Mouse (Mus musculus): Measurements from ENCODE around the gene Bmt2.

The Bmt2 gene

GRCm38 (mm10) chr6:13614568-13614967 lies 63.2 kb downstream of the Bmt2 start:
- DNase-seq = no peak

- DNase-seq = no peak
These were observed 64.1 kb downstream of the Bmt2 start for GRCm38 (mm10) chr6:13613671-13614070.

- no peak for DNase-seq
These were observed 66.9 kb downstream of the Bmt2 start for GRCm38 (mm10) chr6:13610869-13611268.

- no peak for DNase-seq
These were observed 68.2 kb downstream of the Bmt2 start for GRCm38 (mm10) chr6:13609353-13610140.

GRCm38 (mm10) chr6:13607621-13608493 lies 69.9 kb downstream of the Bmt2 start, which contains the start of gene Tmem168:
Tmem168 (minus strand) TSS chr6:13608100.
- peak; percentile 93 for DNase-seq

- DNase-seq = peak; percentile 45
These were observed 70.7 kb downstream of the Bmt2 start for GRCm38 (mm10) chr6:13606921-13607620.

- DNase-seq = no peak
These were observed 71.4 kb downstream of the Bmt2 start for GRCm38 (mm10) chr6:13606394-13606793.

DNA sequence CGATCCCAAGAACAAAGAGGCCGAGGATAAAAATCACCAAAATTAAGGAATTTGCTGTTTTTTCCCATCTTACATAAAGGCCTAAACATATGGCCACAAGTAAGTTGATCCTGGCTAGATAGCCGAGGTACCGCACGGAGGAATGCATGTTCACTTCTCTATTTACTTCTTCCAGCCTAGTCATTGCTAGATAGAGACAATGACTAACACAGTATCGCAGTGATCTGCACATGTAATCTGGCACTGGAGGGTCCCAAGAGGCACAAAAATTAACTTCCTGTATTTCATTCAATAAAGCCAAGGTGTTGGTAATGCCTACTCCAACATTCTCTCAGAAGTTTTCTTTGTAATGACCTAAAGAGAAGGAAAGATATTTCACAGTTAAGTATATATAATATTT lies 74.6 kb downstream of the Bmt2 start:
- no peak for DNase-seq

DNA sequence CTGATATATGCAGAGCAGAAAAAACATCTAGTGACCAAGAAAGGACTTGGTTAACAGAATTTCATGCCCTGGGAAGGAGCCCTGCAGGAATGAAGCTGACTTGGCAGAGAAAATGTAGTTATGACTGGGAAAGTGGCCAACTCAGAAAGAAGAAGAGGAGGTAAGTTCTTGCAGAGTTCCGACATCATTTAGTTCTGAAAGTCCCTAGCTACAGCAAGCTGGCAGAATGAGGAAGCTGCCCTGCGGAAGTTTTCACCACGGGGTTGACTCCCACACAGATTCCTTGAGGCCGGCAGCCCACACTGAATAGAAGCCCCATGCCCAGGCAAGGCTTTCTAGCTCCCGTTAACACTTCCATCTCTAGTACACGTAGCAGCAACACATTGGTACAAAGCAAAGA lies 76.2 kb downstream of the Bmt2 start:
- peak; percentile 49 for DNase-seq

GRCm38 (mm10) chr6:13598239-13598923 lies 79.4 kb downstream of the Bmt2 start:
- DNase-seq = no peak

DNA sequence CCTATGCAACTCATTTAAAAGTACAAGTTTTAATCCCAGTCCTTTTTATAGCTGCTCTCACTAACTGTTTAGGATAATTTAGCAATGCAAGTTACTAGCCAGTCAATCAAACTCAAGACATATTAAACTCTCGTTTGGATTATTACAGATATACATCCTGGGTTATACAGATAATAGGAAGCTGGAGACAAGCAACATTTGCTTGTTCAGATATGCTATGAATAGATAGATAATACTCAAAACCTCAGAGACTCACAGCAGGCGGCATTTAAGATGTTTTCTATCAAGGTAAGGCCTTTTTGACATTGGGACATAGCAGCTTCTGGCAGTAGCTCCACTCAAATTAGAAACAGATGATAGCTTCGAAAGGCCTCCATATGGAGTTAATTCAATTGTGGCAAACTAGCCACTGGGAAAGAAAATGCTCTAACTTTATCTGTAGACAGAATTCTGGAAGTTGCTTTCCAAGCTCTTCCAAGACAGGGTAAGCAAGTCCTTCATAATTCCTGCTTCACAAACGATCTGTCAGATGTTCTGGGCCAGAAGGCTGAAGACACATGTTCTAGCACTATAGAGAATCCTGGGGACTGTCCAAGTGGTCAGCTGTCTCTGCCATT lies 84.9 kb downstream of the Bmt2 start:
- DNase-seq = no peak

- no peak for DNase-seq
These were observed 91.2 kb downstream of the Bmt2 start for GRCm38 (mm10) chr6:13586560-13586959.

GRCm38 (mm10) chr6:13586154-13586553 lies 91.6 kb downstream of the Bmt2 start:
- DNase-seq = no peak

DNA sequence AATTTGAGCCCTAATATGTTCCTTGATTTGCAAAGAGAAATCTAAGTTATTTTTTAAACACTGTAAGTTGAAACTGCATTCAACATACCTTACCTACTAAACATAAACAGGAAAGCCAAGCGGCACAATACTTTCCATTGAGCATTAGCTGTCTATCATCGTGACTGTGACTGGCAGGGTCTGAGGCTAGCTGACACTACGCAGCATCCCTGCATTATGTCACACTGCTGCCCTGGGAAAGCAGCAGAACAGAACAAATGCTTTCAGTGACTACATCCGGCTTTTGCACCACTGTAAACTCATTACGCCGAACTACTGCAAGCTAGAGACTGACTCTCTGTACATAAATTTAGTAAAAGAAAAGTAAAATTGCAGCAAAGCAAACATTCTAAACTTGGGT lies 93.0 kb downstream of the Bmt2 start:
- no peak for DNase-seq

GRCm38 (mm10) chr6:13582075-13582474 lies 95.7 kb downstream of the Bmt2 start:
- DNase-seq = no peak

Data from cerebellum, adult 9-10 months (tissue).